Mouse (Mus musculus): ENCODE measurements around the gene Gng7.

GRCm38 (mm10) chr10:81016645-81017044, 1.9 kb upstream of the Gng7 start:
- TF ChIP-seq POLR2A (IDR thresholded peaks at IDR 0.05; ENCODE audit: low read depth, low read length) (no peak), USF2 (conservative IDR thresholded peaks at IDR 0.05; ENCODE audit: low read depth, low read length) (no peak), CTCF (conservative IDR thresholded peaks at IDR 0.05 in 1 of 2, IDR thresholded peaks at IDR 0.05 in 1 of 2; ENCODE audit: low read depth in 2 of 2, low read length in 2 of 2) (peak; percentile 80 to 90), EP300 (IDR thresholded peaks at IDR 0.05; ENCODE audit: low read length) (no peak), MEF2A (IDR thresholded peaks at IDR 0.05; ENCODE audit: borderline replicate concordance, low read depth, low read length) (no peak), NELFE (IDR thresholded peaks at IDR 0.05; ENCODE audit: low read depth, low read length) (no peak; the same call in 1 of the 2 replicates), POLR2AphosphoS2 (IDR thresholded peaks at IDR 0.05; ENCODE audit: low read depth, low read length) (no peak), UBTF (IDR thresholded peaks at IDR 0.05; ENCODE audit: low read depth, low read length) (no peak), JUND (conservative IDR thresholded peaks at IDR 0.05; ENCODE audit: low read depth, low read length) (no peak), SIN3A (IDR thresholded peaks at IDR 0.05; ENCODE audit: low read length) (no peak), E2F4 (IDR thresholded peaks at IDR 0.05; ENCODE audit: insufficient replicate concordance, low read depth, low read length) (no peak), ELF1 (IDR thresholded peaks at IDR 0.05; ENCODE audit: low read depth, low read length) (no peak), ZMIZ1 (IDR thresholded peaks at IDR 0.05; ENCODE audit: low read depth, low read length) (no peak), RAD21 (IDR thresholded peaks at IDR 0.05; ENCODE audit: low read depth, low read length) (peak; percentile 59)

Measured in CH12.LX (cell line).